Mouse (Mus musculus): Measurements from ENCODE around the gene Phactr1. TPM values are rescaled to one million over a fixed set of nuclear protein-coding genes. Genes with fewer than 3 reads are reported as not detected.

The Phactr1 gene
- total RNA-seq, 2 experiments from 2014 or later, result 0.04 TPM; not detected in 1

DNA sequence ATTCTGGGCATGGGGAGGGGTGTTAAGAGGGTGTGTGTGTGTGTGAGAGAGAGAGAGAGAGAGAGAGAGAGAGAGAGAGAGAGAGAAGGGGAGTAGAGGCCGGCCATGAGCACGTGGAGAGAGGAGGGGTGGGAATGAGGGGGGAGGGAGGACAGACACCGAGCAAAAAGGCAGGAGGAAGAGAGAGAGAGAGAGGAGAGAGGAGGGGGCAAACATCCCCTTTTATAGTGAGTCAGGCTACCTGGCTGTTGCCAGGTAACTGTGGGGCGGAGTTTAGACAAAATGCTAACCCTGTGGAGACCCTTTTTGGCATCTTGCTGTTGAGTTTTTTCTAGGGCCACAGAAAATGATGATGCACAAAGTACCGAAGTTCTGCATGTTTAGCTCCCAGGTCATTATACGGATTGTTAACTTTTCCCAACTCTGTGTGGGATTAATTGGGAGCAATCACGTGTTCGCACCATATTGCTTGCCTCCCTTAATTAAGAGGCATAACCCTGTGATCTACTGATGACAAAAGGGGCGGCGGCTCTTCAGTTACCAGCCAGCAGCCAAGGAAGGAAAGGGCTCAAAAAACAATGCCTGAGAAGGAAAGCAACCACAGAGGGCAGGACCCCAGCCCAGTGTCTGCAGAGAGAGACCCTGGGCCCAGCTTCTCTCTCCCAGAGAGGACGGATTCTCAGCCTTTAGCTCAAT lies 173.6 kb downstream of the Phactr1 start:
- ATAC-seq (ENCODE audit: poor library complexity, severe bottlenecking), result no peak

DNA sequence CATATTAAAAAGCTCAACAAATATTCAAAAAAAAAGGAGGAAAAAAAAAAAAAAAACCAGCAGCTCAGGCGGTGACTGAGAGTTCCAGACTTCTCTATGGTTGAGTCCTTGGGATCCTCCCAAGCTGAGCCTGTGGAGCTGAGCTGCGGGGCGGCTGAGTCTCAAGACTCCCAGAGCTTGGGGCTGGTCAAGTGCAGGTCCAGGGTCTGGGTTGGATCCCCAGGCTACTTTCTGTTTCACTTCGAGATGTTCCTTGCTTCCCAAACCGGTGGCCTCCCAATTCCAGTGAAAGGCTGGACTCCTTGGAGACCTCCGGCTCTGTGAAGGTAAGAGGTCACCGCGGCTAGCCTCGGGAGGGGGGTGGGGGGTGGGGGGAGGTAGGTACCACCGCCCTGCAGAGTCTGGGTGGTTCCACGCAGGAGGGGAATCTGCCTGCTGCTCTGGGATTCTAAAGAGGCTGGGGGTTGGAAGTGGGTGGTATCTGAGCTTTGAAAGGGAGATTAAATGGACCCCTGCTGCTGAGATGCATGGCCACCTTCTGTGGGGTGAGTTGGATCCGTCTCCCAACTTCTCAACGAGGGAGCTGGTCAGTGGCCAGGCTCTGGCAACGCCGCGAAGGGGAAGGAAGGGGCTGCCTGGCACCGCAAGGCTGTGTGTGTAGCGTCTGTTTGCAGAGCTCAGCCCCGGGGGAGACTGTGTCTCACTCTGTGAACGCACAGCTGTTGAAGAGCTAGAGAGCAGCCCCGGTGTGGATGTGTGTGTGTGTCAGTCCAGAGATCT lies 185.9 kb downstream of the Phactr1 start:
- peak; percentile 67 for ATAC-seq (ENCODE audit: poor library complexity, severe bottlenecking)

- no peak for ATAC-seq (ENCODE audit: poor library complexity, severe bottlenecking)
Measured at GRCm38 (mm10) chr13:42867026-42867425, 186.6 kb downstream of the Phactr1 start.

GRCm38 (mm10) chr13:42872125-42872524 lies 191.7 kb downstream of the Phactr1 start:
- ATAC-seq (ENCODE audit: poor library complexity, severe bottlenecking), result no peak

DNA sequence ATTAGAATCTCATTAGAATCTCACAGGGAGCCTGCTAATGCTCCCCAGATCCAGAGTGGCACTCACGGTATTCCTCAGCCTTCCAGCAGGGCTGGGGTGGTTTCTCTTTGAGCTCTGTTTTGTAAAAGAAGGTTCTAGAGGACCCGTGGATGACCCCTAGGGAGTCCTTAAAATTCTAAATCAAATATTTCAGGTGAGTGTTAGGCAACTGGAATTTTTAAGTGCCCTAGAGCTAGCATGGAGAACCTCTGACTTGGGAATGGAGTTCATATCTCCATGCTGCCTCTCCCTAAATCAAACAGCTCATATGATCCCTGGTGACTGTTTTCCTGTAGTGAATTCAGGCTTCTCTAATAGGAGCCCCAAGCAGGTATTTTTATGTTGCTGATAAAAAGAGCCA lies 197.9 kb downstream of the Phactr1 start:
- no peak for ATAC-seq (ENCODE audit: poor library complexity, severe bottlenecking)

DNA sequence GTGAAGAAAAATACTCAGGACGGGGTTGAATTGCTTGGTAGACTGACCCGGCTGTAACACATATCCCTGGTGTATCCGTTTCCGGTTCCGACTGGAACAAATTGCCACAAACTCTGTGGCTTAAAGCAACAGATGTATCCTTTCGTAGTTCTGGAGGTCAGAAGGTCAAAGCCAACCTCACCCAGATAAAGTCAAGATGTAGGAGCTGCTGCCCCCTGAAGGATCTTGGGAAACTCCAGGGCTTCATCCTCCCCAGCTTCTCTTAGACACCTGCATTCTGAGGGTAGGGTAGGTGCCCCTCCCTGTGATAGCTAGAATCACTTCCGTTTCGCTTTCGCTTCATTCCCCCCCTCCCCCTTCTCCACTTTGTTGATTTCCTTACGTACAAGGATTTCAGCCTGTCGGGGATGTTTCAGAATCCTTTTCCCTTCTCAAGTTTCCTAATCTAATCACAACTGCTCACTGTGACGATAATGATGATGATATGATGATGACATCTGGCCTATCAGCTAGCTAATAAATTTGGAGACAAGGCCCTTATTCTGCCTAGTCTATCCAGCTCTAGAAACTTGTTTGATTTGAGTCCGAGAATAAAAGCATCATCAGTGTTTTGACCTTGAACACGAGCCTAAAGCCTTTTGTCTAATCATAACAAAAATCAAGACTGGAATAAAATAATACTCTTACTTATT lies 203.8 kb downstream of the Phactr1 start:
- no peak for ATAC-seq (ENCODE audit: poor library complexity, severe bottlenecking)

DNA sequence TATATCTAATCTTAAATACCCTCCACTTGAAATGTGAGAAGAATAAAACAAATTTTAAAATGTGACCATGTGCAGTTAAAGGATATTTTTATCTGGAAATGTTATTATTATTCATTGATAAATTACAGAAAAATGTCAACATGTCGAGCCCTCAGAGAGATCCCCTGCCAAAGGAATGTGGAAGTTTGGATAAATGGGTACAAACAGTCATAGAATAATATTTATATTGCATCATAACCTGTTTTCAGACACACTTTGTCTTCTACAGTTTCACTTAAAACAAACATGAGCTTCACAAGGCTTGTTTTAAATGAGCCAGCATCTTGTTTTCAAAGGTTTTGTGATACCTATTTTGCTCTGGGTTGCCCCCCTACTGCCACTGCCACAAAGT lies 204.3 kb downstream of the Phactr1 start:
- ATAC-seq (ENCODE audit: poor library complexity, severe bottlenecking), result no peak

DNA sequence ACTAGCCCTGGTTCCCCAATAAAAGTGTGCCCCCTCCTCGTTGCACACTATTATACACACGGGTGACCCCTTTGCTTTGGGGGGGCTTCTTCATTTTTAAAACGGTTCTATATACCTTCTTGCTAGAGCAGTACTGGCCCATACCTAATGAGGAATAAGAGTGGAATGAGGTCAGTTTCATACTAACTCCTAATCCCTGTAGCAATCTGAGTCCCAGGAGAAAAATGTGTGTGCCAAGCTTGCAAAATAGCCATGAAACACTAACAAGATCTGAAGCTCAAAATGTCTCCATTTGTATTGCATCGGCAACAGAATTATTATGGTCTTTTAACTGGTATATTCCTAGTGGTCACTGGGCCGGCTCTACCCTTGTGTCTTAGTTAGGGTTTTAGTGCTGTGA lies 207.3 kb downstream of the Phactr1 start:
- ATAC-seq (ENCODE audit: poor library complexity, severe bottlenecking), result no peak

DNA sequence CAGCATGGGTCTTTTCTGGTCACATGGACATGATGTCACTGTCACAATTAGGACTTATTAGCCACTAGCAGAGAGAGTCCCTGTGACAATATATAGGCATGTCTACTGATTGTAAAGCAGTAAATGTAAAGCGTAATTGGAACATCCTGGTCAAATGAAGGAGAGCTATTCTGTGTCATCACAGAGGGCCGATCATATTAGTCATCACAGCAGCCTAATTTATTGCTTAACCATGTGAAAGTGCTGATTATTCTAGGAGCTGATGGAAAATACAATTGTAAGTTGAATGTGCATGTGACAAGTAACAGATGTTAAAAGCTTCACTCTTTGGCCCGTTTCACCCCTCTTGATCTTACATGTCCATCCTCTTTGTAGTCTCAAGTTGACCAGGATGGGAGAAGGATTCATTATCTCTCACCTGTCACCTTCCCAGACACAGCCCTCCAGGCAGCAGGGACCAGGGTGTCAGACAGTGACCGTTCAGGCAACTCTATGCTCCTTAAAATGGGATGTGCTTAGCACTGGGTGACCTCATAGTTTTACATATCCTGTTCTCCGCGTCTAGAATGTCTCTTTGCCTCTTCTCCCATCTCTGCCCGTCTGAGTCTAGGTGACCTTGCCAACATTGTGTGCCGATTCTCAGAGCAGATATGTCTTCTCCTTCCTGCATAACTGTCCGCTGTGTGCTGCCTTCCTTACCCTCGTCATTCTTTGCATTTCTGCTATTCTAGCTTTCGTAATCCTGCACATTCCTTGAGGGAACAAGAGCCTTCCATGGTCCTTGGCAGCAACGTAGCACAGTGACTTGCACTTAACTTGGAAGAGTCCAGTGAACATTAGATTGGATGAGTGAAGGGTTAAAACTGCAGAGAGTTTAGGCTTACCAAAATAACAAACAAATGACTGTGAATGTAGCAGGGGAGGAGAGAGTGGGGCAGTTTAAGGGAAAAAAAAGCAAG lies 209.4 kb downstream of the Phactr1 start:
- no peak for ATAC-seq (ENCODE audit: poor library complexity, severe bottlenecking)

- no peak for ATAC-seq (ENCODE audit: poor library complexity, severe bottlenecking)
Measured at GRCm38 (mm10) chr13:42890651-42891050, 210.2 kb downstream of the Phactr1 start.

DNA sequence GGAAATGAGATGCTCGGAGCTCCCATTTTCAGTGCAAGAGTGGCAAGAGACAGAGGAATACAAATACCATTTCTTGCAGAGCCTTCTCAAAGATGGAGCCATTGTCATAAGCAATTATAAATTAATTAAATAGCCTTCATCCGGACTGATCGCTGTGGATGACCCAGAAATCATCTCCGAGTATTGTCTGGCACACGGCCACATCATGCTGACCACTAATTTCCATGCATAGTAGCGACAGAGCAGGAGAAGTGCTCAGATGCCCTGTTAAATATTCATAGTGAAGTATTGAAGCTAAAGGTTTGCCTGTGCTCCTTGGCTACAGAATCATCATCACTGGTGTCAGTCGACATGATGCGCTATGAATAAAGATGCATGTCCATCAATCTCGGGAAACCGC lies 213.6 kb downstream of the Phactr1 start:
- no peak for ATAC-seq (ENCODE audit: poor library complexity, severe bottlenecking)

DNA sequence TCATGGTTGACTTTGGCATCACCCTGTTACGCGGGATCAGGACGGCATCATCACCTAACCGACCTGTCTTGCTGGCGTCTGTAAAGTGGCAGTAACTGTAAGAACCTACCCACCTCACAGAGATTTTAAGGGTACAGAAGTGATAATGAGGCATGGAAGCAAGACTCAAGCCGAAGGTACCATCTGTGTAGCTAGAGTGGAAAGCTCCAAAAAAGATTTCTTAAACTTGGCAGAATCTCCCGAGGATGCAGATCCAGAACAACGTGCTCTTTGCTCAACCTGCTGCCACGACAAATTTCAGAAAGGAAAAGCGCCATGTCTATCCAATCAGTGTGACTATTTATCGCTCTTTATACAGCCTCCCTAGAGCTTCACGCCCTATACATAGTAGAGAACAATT lies 214.2 kb downstream of the Phactr1 start:
- ATAC-seq (ENCODE audit: poor library complexity, severe bottlenecking), result no peak

DNA sequence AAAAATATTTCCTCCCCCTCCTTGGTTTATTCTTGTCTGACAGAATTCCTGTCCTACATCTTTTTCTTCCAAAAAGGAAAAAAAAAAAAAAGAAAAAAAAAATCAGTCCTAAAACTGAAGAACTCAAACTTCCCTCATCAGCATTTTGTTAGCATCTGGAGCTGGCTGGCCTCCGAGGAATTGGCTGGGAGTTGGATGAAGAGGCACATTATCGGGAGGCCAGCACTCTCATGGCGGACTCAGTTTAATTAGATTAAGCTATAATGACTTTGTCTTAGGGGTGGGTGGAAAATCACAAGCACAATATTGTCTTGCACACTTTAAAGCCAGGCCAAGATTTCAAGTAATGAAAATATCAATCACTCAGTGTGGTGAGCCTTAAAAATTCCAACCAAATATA lies 215.6 kb downstream of the Phactr1 start:
- no peak for ATAC-seq (ENCODE audit: poor library complexity, severe bottlenecking)

GRCm38 (mm10) chr13:42899611-42900010 lies 219.2 kb downstream of the Phactr1 start:
- ATAC-seq (ENCODE audit: poor library complexity, severe bottlenecking), result no peak

DNA sequence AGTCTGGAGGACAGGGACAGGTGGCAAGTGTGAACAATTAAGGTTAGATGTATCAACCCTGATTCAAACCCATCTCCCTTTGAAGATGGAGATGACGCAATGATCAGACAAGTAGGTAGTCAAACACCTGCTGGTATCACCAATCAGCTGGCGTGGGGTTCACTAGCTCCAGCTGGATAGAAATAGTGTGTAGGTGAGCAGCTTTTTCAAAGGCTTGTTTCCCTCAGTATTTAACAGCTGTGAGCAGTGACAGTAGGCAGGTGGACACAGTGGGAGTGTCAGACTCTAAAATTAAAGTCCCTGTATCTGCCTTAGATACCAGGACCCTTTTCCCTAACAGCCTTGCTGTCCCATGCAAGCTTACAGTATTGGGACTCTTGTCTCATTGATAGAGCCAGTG lies 221.4 kb downstream of the Phactr1 start:
- ATAC-seq (ENCODE audit: poor library complexity, severe bottlenecking), result no peak

GRCm38 (mm10) chr13:42902859-42903258 lies 222.4 kb downstream of the Phactr1 start:
- ATAC-seq (ENCODE audit: poor library complexity, severe bottlenecking), result no peak

- no peak for ATAC-seq (ENCODE audit: poor library complexity, severe bottlenecking)
Measured at GRCm38 (mm10) chr13:42905818-42906217, 225.4 kb downstream of the Phactr1 start.

GRCm38 (mm10) chr13:42906990-42907389 lies 226.6 kb downstream of the Phactr1 start:
- ATAC-seq (ENCODE audit: poor library complexity, severe bottlenecking), result no peak

DNA sequence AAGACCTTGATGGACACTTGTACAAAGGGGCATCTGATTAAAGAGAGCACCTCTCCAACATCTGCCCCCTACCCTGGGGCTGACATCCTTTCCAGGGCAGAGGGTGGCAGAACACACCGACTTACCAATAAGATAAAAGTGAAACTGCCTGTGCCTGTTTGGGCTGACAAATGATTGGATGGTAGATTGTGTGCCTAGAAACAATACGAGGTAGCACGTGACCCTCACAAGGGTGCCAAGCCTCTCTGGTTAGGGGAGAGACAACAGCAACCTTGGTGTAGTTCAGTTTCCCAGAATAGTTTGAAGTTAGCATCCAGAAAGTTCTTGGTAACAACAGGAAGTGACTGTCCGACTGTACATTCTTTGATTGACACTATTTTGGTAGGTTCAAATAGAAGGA lies 234.7 kb downstream of the Phactr1 start:
- ATAC-seq (ENCODE audit: poor library complexity, severe bottlenecking), result no peak

DNA sequence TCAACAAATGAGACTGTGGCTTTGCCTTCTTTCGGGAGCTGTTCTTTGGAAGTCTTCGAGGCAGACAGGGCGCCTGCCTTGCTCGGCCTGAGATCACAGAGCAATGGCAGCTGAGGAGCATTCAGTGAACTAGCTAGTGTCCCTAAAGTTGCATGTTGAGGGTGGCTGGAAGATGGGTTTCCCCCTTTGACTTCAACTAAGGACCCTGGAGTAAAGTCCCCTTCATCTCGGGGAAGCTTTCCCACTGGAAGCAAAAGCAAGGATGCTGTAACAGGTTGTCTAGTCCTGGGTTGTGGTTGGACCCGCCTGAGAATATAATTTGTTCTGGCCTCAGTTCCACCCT lies 235.4 kb downstream of the Phactr1 start:
- no peak for ATAC-seq (ENCODE audit: poor library complexity, severe bottlenecking)
